Mouse (Mus musculus) hindbrain, embryonic 14.5 days (tissue): ENCODE data around the gene Olfr456. TPM values are rescaled to one million over a fixed set of nuclear protein-coding genes. Genes with fewer than 3 reads are reported as not detected.

ENCODE experiments used
- ATAC-seq: fragments of 200-750 bp; cut with Nextera tagmentation; 2 replicates; pipeline ENCODE4 v1.8.0; 2017; ENCODE audit warnings: moderate number of reproducible peaks, mild to moderate bottlenecking, moderate TSS enrichment, moderate library complexity; ENCODE audit not compliant: low FRiP score
- DNase-seq: peaks from one replicate; pipeline ENCODE4 v3.0.0-alpha.2; 2015; ENCODE audit warnings: low spot score
- H3K27ac ChIP-seq: fragments of 300-500 bp; sonication (generic); 2 replicates; pipeline ENCODE4 v1.5.1; 2014; ENCODE audit warnings: mild to moderate bottlenecking, moderate library complexity
- H3K27me3 ChIP-seq: fragments of 300-500 bp; sonication (generic); 2 replicates; pipeline ENCODE4 v1.6.1; 2014; ENCODE audit warnings: mild to moderate bottlenecking, low read length, mixed read lengths; ENCODE audit not compliant: control insufficient read depth, insufficient read depth
- H3K36me3 ChIP-seq: fragments of 300-500 bp; sonication (generic); replicated peaks from 2 replicates; pipeline ENCODE4 v1.6.1; 2014; ENCODE audit not compliant: control insufficient read depth, insufficient read depth
- H3K4me1 ChIP-seq: fragments of 300-500 bp; sonication (generic); replicated peaks from 2 replicates; pipeline ENCODE4 v1.6.1; 2014; ENCODE audit warnings: antibody characterized with exemption, low read length, mixed read lengths; ENCODE audit not compliant: control insufficient read depth, insufficient read depth
- H3K4me2 ChIP-seq: fragments of 300-500 bp; sonication (generic); replicated peaks from 2 replicates; pipeline ENCODE4 v1.6.1; 2014; ENCODE audit warnings: mild to moderate bottlenecking, moderate library complexity
- H3K4me3 ChIP-seq: fragments of 300-500 bp; sonication (generic); replicated peaks from 2 replicates; pipeline ENCODE4 v1.5.1; 2014; ENCODE audit warnings: mild to moderate bottlenecking, low read length
- H3K9ac ChIP-seq: fragments of 300-500 bp; sonication (generic); 2 replicates; pipeline ENCODE4 v1.6.1; 2014
- H3K9me3 ChIP-seq: fragments of 300-500 bp; sonication (generic); 2 replicates; pipeline ENCODE4 v1.6.1; 2016; ENCODE audit warnings: low read length; ENCODE audit not compliant: control insufficient read depth
- WGBS: fragments of 180-500 bp; shearing (Covaris S2); extraction: QIAGEN DNeasy Blood & Tissue Kit; methylation state at CpG from one replicate; pipeline ENCODE4 v1.1.7; 2014; 5-methylcytosine and 5-hydroxymethylcytosine counted together
- polyA plus RNA-seq: library from polyadenylated mRNA; unstranded; fragments of >200 nt; fragmentation: Nextera tagmentation; extraction: Ambion mirVana; gene quantifications from 2 replicates; pipeline ENCODE4 v1.2.1, GENCODE M21; 2014

Olfr456 gene
- polyA plus RNA-seq, 1 experiment from 2014 or later, result not detected

GRCm38 (mm10) chr6:42447381-42447780 lies 39.6 kb downstream of the Olfr456 start:
- WGBS, result 84% methylated on average over 2 of the region's 2 CpGs
- no peak overlapping the region for H3K27ac ChIP-seq
- no peaks in the 10 kb centered on the region for H3K36me3 ChIP-seq
- no peak overlapping the region for H3K4me2 ChIP-seq
- no peak overlapping the region for H3K4me3 ChIP-seq
- H3K9ac ChIP-seq, result no peak overlapping the region
- no peaks in the 10 kb centered on the region for H3K9me3 ChIP-seq
- DNase-seq (no peak), ATAC-seq (no peak)
- no peaks in the 10 kb centered on the region for H3K4me1 ChIP-seq
- H3K27me3 ChIP-seq, result no peaks in the 10 kb centered on the region

- no peak overlapping the region for H3K9ac ChIP-seq
- DNase-seq, result no peak
- no peaks in the 10 kb centered on the region for H3K4me1 ChIP-seq
- H3K27ac ChIP-seq, result no peak overlapping the region
- H3K9me3 ChIP-seq, result no peaks in the 10 kb centered on the region
- H3K4me3 ChIP-seq, result no peak overlapping the region
- no peaks in the 10 kb centered on the region for H3K36me3 ChIP-seq
- WGBS, result 76% methylated on average over 2 of the region's 2 CpGs
- no peaks in the 10 kb centered on the region for H3K27me3 ChIP-seq
- no peak overlapping the region for H3K4me2 ChIP-seq
- no peak for ATAC-seq
These were observed 42.5 kb downstream of the Olfr456 start for GRCm38 (mm10) chr6:42444491-42444890.

GRCm38 (mm10) chr6:42441395-42441794 lies 45.6 kb downstream of the Olfr456 start:
- no peaks in the 10 kb centered on the region for H3K27me3 ChIP-seq
- no peak overlapping the region for H3K4me3 ChIP-seq
- H3K27ac ChIP-seq, result no peak overlapping the region
- 70% methylated on average over 2 of the region's 2 CpGs for WGBS
- ATAC-seq (no peak), DNase-seq (no peak)
- H3K9ac ChIP-seq, result no peak overlapping the region
- H3K4me1 ChIP-seq, result no peaks in the 10 kb centered on the region
- H3K4me2 ChIP-seq, result no peak overlapping the region
- H3K9me3 ChIP-seq, result no peaks in the 10 kb centered on the region
- H3K36me3 ChIP-seq, result no peaks in the 10 kb centered on the region

Other genes starting within 250 kb of the Olfr456 start
- 11.6 and 12.1 TPM in 2 replicates for gene Gstk1, start 241.3 kb downstream of the Olfr456 start, polyA plus RNA-seq
- not detected in 2 replicates for gene Tmem139, start 225.2 kb downstream of the Olfr456 start, polyA plus RNA-seq
- 32.7 and 36.4 TPM in 2 replicates for gene Casp2, start 222.2 kb downstream of the Olfr456 start, polyA plus RNA-seq
- gene Clcn1, start 200.5 kb downstream of the Olfr456 start, polyA plus RNA-seq, result 0.94 and 1.9 TPM in 2 replicates
- gene Fam131b, start 162.6 kb downstream of the Olfr456 start, polyA plus RNA-seq, result 7.2 and 7.9 TPM in 2 replicates
- 56.6 and 60.3 TPM in 2 replicates for gene Zyx, start 137.6 kb downstream of the Olfr456 start, polyA plus RNA-seq
- gene Epha1, start 113.9 kb downstream of the Olfr456 start, polyA plus RNA-seq, result 0.16 and 0.24 TPM in 2 replicates
- gene Tas2r143, start 87.0 kb downstream of the Olfr456 start, polyA plus RNA-seq, result not detected in 2 replicates
- not detected in 2 replicates for gene Tas2r135, start 81.8 kb downstream of the Olfr456 start, polyA plus RNA-seq
- not detected in 2 replicates for gene Tas2r126, start 52.7 kb downstream of the Olfr456 start, polyA plus RNA-seq
- gene Olfr458, start 22.0 kb downstream of the Olfr456 start, polyA plus RNA-seq, result not detected in 2 replicates
- not detected in 2 replicates for gene Olfr457, start 10.9 kb downstream of the Olfr456 start, polyA plus RNA-seq
- gene Olfr455, start 60.4 kb upstream of the Olfr456 start, polyA plus RNA-seq, result 0.08 TPM in 1 of 2 replicates, not detected in the other
- gene Tcaf3, start 110.5 kb upstream of the Olfr456 start, polyA plus RNA-seq, result 0.05 TPM in 1 of 2 replicates, not detected in the other
- gene Tcaf2, start 158.0 kb upstream of the Olfr456 start, polyA plus RNA-seq, result 0.86 and 1.5 TPM in 2 replicates
- gene Tcaf1, start 222.9 kb upstream of the Olfr456 start, polyA plus RNA-seq, result 212 and 229 TPM in 2 replicates